Mouse (Mus musculus): ENCODE results near the gene Trio. TPM values are rescaled to one million over a fixed set of nuclear protein-coding genes. Genes with fewer than 3 reads are reported as not detected.
"Not testable (repeated sequence)": the region's sequence is repeated elsewhere in the genome, so short reads cannot be mapped to it uniquely, and the experiment has no call there.

Gene Trio
- polyA plus RNA-seq, 1 experiment from 2014 or later, result 36.2 TPM

- H3K9me3 ChIP-seq, result no peaks in the 10 kb centered on the region
- H3K4me2 ChIP-seq, result no peak overlapping the region
- no peaks in the 10 kb centered on the region for H3K4me1 ChIP-seq (replicated peaks)
- H3K36me3 ChIP-seq, result peaks cover 86% of the 10 kb centered on the region
- no peak overlapping the region for H3K9ac ChIP-seq
- 87% methylated on average over 5 of the region's 5 CpGs for WGBS
- no peak overlapping the region for H3K4me3 ChIP-seq
- no peaks in the 10 kb centered on the region for H3K27me3 ChIP-seq
- no peak overlapping the region for H3K27ac ChIP-seq (replicated peaks)
- no peak for ATAC-seq (ENCODE audit: low FRiP score, low read depth)
These were observed 280.7 kb downstream of the Trio start for GRCm38 (mm10) chr15:27744995-27745394.

- Histone ChIP-seq H3K9ac (no peak overlapping the region), H3K27me3 (no peaks in the 10 kb centered on the region), H3K4me2 (no peak overlapping the region), H3K27ac (replicated peaks) (no peak overlapping the region), H3K4me3 (no peak overlapping the region), H3K4me1 (replicated peaks) (no peaks in the 10 kb centered on the region), H3K9me3 (no peaks in the 10 kb centered on the region), H3K36me3 (peaks cover 81% of the 10 kb centered on the region)
- ATAC-seq (ENCODE audit: low FRiP score, low read depth), result no peak
- WGBS, result 93% methylated on average over 7 of the region's 7 CpGs
These were observed 285.6 kb downstream of the Trio start for GRCm38 (mm10) chr15:27740080-27740479.

GRCm38 (mm10) chr15:27731818-27732217, 293.8 kb downstream of the Trio start:
- H3K36me3 ChIP-seq, result peaks cover 48% of the 10 kb centered on the region
- H3K27me3 ChIP-seq, result no peaks in the 10 kb centered on the region
- H3K4me1 ChIP-seq (replicated peaks), result no peaks in the 10 kb centered on the region
- H3K9ac ChIP-seq, result no peak overlapping the region
- H3K9me3 ChIP-seq, result no peaks in the 10 kb centered on the region
- H3K4me2 ChIP-seq, result no peak overlapping the region
- H3K27ac ChIP-seq (replicated peaks), result no peak overlapping the region
- H3K4me3 ChIP-seq, result no peak overlapping the region
- no peak for ATAC-seq (ENCODE audit: low FRiP score, low read depth)
- WGBS, result 75% methylated on average over 4 of the region's 4 CpGs

- no peaks in the 10 kb centered on the region for H3K36me3 ChIP-seq
- no peak for ATAC-seq (ENCODE audit: low FRiP score, low read depth)
- 89% methylated on average over 6 of the region's 6 CpGs for WGBS
These were observed 299.4 kb downstream of the Trio start for GRCm38 (mm10) chr15:27726228-27726627.

GRCm38 (mm10) chr15:27724796-27725680, 300.6 kb downstream of the Trio start:
- H3K4me2 ChIP-seq, result no peak overlapping the region
- H3K36me3 ChIP-seq, result no peaks in the 10 kb centered on the region
- 75% methylated on average over 9 of the region's 9 CpGs for WGBS
- H3K27ac ChIP-seq (replicated peaks), result no peak overlapping the region
- H3K4me1 ChIP-seq (replicated peaks), result no peaks in the 10 kb centered on the region
- no peaks in the 10 kb centered on the region for H3K9me3 ChIP-seq
- no peak overlapping the region for H3K4me3 ChIP-seq
- no peak for ATAC-seq (ENCODE audit: low FRiP score, low read depth)
- no peaks in the 10 kb centered on the region for H3K27me3 ChIP-seq
- no peak overlapping the region for H3K9ac ChIP-seq

More at GRCm38 (mm10) chr15:27726228-27726627, 299.4 kb downstream of the Trio start:
- H3K4me3 ChIP-seq, result no peak overlapping the region
- H3K27me3 ChIP-seq, result no peaks in the 10 kb centered on the region
- no peaks in the 10 kb centered on the region for H3K4me1 ChIP-seq (replicated peaks)
- H3K4me2 ChIP-seq, result no peak overlapping the region
- H3K9ac ChIP-seq, result no peak overlapping the region
- no peak overlapping the region for H3K27ac ChIP-seq (replicated peaks)
- no peaks in the 10 kb centered on the region for H3K9me3 ChIP-seq

- Histone ChIP-seq H3K27ac (replicated peaks) (no peak overlapping the region), H3K4me3 (no peak overlapping the region), H3K9me3 (no peaks in the 10 kb centered on the region), H3K4me2 (no peak overlapping the region), H3K36me3 (no peaks in the 10 kb centered on the region), H3K27me3 (no peaks in the 10 kb centered on the region), H3K9ac (no peak overlapping the region), H3K4me1 (replicated peaks) (no peaks in the 10 kb centered on the region)
- ATAC-seq (ENCODE audit: low FRiP score, low read depth), result no peak
- 77% methylated on average over 6 of the region's 6 CpGs for WGBS
These were observed 301.4 kb downstream of the Trio start for GRCm38 (mm10) chr15:27724298-27724697.

GRCm38 (mm10) chr15:27723746-27724145, 301.9 kb downstream of the Trio start:
- ATAC-seq (ENCODE audit: low FRiP score, low read depth), result no peak
- Histone ChIP-seq H3K4me1 (replicated peaks) (no peaks in the 10 kb centered on the region), H3K9me3 (no peaks in the 10 kb centered on the region), H3K27me3 (no peaks in the 10 kb centered on the region), H3K4me3 (no peak overlapping the region), H3K36me3 (no peaks in the 10 kb centered on the region), H3K9ac (no peak overlapping the region), H3K27ac (replicated peaks) (no peak overlapping the region), H3K4me2 (no peak overlapping the region)
- 59% methylated on average over 6 of the region's 6 CpGs for WGBS

GRCm38 (mm10) chr15:27720297-27720696, 305.4 kb downstream of the Trio start:
- H3K4me3 ChIP-seq; ATAC-seq (ENCODE audit: low FRiP score, low read depth); H3K4me2 ChIP-seq; H3K27ac ChIP-seq (replicated peaks); H3K9me3 ChIP-seq; H3K9ac ChIP-seq; H3K4me1 ChIP-seq (replicated peaks); H3K36me3 ChIP-seq; H3K27me3 ChIP-seq: not testable (repeated sequence)
- WGBS, result 93% methylated on average over 8 of the region's 8 CpGs

- Histone ChIP-seq H3K4me1 (replicated peaks) (no peaks in the 10 kb centered on the region), H3K9ac (no peak overlapping the region), H3K9me3 (no peaks in the 10 kb centered on the region), H3K4me3 (no peak overlapping the region), H3K27me3 (no peaks in the 10 kb centered on the region), H3K36me3 (no peaks in the 10 kb centered on the region), H3K4me2 (no peak overlapping the region), H3K27ac (replicated peaks) (no peak overlapping the region)
- WGBS, result 83% methylated on average over 7 of the region's 7 CpGs
- ATAC-seq (ENCODE audit: low FRiP score, low read depth), result no peak
These were observed 307.0 kb downstream of the Trio start for GRCm38 (mm10) chr15:27718668-27719067.

- no peaks in the 10 kb centered on the region for H3K9me3 ChIP-seq
These were observed 310.3 kb downstream of the Trio start for GRCm38 (mm10) chr15:27715331-27715730.

GRCm38 (mm10) chr15:27710698-27711097, 314.9 kb downstream of the Trio start:
- H3K27ac ChIP-seq (replicated peaks), result no peak overlapping the region
- H3K27me3 ChIP-seq, result no peaks in the 10 kb centered on the region
- H3K9me3 ChIP-seq, result no peaks in the 10 kb centered on the region
- no peak overlapping the region for H3K4me2 ChIP-seq
- H3K9ac ChIP-seq, result no peak overlapping the region
- WGBS, result 87% methylated on average over 9 of the region's 9 CpGs
- no peak overlapping the region for H3K4me3 ChIP-seq
- ATAC-seq (ENCODE audit: low FRiP score, low read depth), result no peak
- H3K36me3 ChIP-seq, result no peaks in the 10 kb centered on the region
- no peaks in the 10 kb centered on the region for H3K4me1 ChIP-seq (replicated peaks)

More at GRCm38 (mm10) chr15:27715331-27715730, 310.3 kb downstream of the Trio start:
- H3K27ac ChIP-seq (replicated peaks), result no peak overlapping the region
- 36% methylated on average over 3 of the region's 3 CpGs for WGBS
- no peaks in the 10 kb centered on the region for H3K36me3 ChIP-seq
- no peaks in the 10 kb centered on the region for H3K4me1 ChIP-seq (replicated peaks)
- ATAC-seq (ENCODE audit: low FRiP score, low read depth), result no peak
- no peak overlapping the region for H3K4me2 ChIP-seq
- H3K4me3 ChIP-seq, result no peak overlapping the region
- H3K27me3 ChIP-seq, result no peaks in the 10 kb centered on the region
- no peak overlapping the region for H3K9ac ChIP-seq

GRCm38 (mm10) chr15:27708968-27709612, 316.6 kb downstream of the Trio start:
- H3K27ac ChIP-seq (replicated peaks), result no peak overlapping the region
- no peak overlapping the region for H3K4me2 ChIP-seq
- no peak for ATAC-seq (ENCODE audit: low FRiP score, low read depth)
- no peaks in the 10 kb centered on the region for H3K36me3 ChIP-seq
- H3K4me1 ChIP-seq (replicated peaks), result no peaks in the 10 kb centered on the region
- 93% methylated on average over 7 of the region's 7 CpGs for WGBS
- no peaks in the 10 kb centered on the region for H3K9me3 ChIP-seq
- H3K9ac ChIP-seq, result no peak overlapping the region
- H3K4me3 ChIP-seq, result no peak overlapping the region
- H3K27me3 ChIP-seq, result no peaks in the 10 kb centered on the region

All from hindbrain, embryonic 15.5 days (tissue).